Mouse (Mus musculus): ENCODE data around the gene Unk.

GRCm38 (mm10) chr11:116004186-116004823 is 25.8 kb upstream of the Unk start:
- TF ChIP-seq EP300 (optimal IDR thresholded peaks at IDR 0.05) (no peak), CTCF (IDR thresholded peaks at IDR 0.05; ENCODE audit: low read depth) (no peak)

Measured in stomach, postnatal 0 days (tissue).